Mouse (Mus musculus) layer of hippocampus, adult 2 months (tissue): ENCODE measurements around the gene Ice2. TPM values are rescaled to one million over a fixed set of nuclear protein-coding genes. Genes with fewer than 3 reads are reported as not detected.
A peak's percentile ranks its signal among the peaks of the same experiment; 100 is the strongest.

ENCODE experiments used
- DNase-seq, 2 experiments: peaks; one replicate each; pipeline ENCODE4 v3.0.0; 2022; ENCODE audit warnings: low spot score in 2 of 2
- H3K27ac ChIP-seq: fragments of 200-600 bp; 2 replicates; pipeline ENCODE4 v1.8.1; 2022
- H3K4me3 ChIP-seq: fragments of 200-600 bp; 2 replicates; pipeline ENCODE4 v1.8.1; 2022; ENCODE audit warnings: mild to moderate bottlenecking
- CTCF ChIP-seq: fragments of 200-600 bp; conservative IDR thresholded peaks from 2 replicates; pipeline ENCODE4 v1.8.1; 2022; ENCODE audit warnings: antibody characterized with exemption, mild to moderate bottlenecking, moderate library complexity
- total RNA-seq, 2 experiments: library from RNA; stranded (reverse); gene quantifications; 2 replicates each; pipeline ENCODE4 v1.2.3; 2021

Ice2 gene
- total RNA-seq, 2 experiments from 2014 or later: 12.1 to 12.3 TPM

GRCm38 (mm10) chr9:69435662-69436061, 38.0 kb downstream of the Ice2 start:
- TF ChIP-seq CTCF: no peak
- Histone ChIP-seq H3K27ac (no peak overlapping the region), H3K4me3 (no peak overlapping the region)
- no peak for DNase-seq

- no peak for DNase-seq
- no peak overlapping the region for H3K27ac ChIP-seq
- H3K4me3 ChIP-seq: no peak overlapping the region
- TF ChIP-seq CTCF: no peak
Observed at GRCm38 (mm10) chr9:69439805-69440357, 42.2 kb downstream of the Ice2 start.

DNA sequence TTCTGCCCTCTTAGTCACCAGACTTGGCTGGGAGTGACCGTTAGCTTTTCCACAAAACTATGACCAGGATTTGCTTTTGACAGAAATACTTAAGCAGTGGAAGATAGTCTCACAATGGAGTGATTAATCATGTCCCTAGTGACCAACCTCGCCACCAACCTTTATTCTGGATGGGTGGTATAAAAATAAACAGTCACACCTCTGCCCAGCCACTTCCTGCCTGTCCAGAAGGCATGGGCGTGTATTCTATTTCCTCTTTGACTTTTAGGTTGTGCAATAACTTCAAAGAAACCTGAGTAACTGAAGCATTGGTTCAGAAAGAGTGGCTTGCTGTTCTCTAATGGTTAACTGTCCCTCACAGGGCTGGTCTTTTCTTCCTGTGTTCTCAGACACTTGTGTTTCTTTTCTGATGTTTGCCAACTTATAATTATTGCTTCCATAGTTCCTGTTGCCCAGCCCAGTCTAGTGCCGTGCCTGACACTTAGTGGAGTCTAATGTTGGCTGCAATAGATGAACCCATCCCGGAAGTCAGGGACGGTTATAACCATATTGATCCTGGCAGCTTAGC, 44.8 kb downstream of the Ice2 start:
- DNase-seq: no peak
- no peak overlapping the region for H3K4me3 ChIP-seq
- H3K27ac ChIP-seq: no peak overlapping the region
- no peak for TF ChIP-seq CTCF

DNA sequence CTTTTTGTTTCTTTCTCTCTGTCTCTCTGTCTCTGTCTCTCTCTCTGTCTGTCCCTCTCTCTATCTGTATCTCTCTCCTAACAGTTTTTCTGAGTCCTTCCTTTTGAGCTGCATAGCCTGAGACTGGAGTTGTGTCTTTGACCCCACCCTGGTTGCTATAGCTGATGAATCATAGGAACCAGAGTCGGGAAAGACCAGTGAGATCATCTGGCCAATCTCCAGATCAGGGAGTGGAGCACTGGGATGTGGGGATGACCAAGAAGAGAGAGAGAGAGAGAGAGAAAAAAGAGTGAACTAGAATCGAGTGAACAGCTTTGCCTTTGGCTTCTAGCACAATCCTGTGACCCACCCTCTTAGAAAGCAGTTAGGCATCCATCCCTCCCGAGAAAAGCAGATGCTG, 45.5 kb downstream of the Ice2 start:
- no peak for TF ChIP-seq CTCF
- DNase-seq: no peak
- Histone ChIP-seq H3K27ac (no peak overlapping the region), H3K4me3 (no peak overlapping the region)

DNA sequence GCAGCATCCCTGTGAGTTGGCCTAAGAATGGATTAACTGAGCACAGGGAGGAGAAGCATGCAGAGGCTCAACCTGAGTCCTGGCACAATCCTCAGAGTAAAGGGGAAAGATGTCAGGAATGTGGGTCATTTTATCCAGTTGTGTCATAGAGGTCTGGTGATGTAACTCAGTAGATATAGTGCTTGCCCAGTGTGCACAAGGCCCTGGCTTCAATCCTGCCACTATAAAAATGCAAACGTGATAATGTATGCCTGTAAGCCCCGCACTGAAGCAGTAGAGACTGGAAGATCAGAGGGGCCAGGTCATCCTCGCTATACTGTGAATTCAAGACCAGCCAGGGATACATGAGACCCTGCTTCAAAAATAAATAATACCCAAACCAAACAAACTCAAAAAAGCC, 51.1 kb downstream of the Ice2 start:
- H3K4me3 ChIP-seq: no peak overlapping the region
- no peak overlapping the region for H3K27ac ChIP-seq
- TF ChIP-seq CTCF: no peak
- no peak for DNase-seq

GRCm38 (mm10) chr9:69450636-69451035, 52.9 kb downstream of the Ice2 start:
- Histone ChIP-seq H3K4me3 (no peak overlapping the region), H3K27ac (no peak overlapping the region)
- no peak for DNase-seq
- no peak for TF ChIP-seq CTCF

GRCm38 (mm10) chr9:69451886-69452810, 54.4 kb downstream of the Ice2 start:
- Histone ChIP-seq H3K27ac (no peak overlapping the region), H3K4me3 (no peak overlapping the region)
- no peak for TF ChIP-seq CTCF
- DNase-seq: no peak

GRCm38 (mm10) chr9:69453066-69453900, 55.6 kb downstream of the Ice2 start, which contains the start of gene Anxa2:
Gene Anxa2, plus strand, starts transcription at chr9:69453620.
- DNase-seq: peak in 1 of 2 experiments; percentile 47
- peak within 1 kb of the TSS; percentile 55; the same call in 1 of the 2 replicates for H3K27ac ChIP-seq

GRCm38 (mm10) chr9:69453901-69454666, 56.4 kb downstream of the Ice2 start:
- no peak for DNase-seq
- H3K4me3 ChIP-seq: peak overlapping the region; percentile 60
- H3K27ac ChIP-seq: peak overlapping the region; percentile 55; the same call in 1 of the 2 replicates
- no peak for TF ChIP-seq CTCF

More at GRCm38 (mm10) chr9:69453066-69453900, 55.6 kb downstream of the Ice2 start, which contains the start of gene Anxa2:
- peak within 1 kb of the TSS; percentile 60 for H3K4me3 ChIP-seq
- no peak for TF ChIP-seq CTCF

DNA sequence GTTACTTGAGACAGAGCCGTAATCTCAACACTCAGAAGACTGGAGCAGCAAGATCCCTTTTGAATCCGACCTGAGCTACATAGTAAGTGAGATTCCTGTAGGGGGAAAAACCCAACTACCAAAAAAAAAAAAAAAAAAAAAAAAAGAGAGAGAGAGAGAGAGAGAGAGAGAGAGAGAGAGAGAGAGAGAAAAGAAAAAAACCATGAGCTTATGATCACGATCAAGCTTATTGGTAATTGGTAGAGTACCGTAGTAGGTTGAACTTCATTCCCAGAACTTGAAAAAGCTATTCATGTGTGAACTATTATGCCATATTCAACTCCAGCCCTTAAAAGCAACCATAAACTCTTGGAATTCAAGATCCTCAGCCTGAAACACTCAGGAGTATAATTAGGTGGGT, 57.0 kb downstream of the Ice2 start:
- DNase-seq: no peak
- no peak overlapping the region for H3K4me3 ChIP-seq
- no peak overlapping the region for H3K27ac ChIP-seq
- TF ChIP-seq CTCF: no peak

DNA sequence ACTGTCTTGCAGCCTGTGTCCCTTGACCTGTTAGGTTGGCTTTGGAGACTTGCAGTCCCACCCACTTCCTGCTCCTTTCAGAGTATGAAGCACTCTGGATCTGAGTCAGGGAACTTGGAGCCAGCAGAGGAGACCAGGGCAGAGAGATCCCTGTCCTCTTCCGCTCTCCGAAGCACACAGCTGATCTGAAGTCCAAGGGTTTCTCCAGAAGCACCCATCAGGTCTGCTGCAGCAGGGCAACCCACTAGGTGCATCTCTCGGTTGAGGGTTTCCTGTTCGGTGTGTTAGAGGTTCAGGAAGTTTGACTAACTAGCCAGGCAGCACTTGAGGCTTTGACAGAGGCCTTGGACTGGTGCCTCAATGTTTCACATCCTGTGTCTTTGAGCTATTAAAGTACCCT, 57.7 kb downstream of the Ice2 start:
- no peak for TF ChIP-seq CTCF
- DNase-seq: no peak
- H3K4me3 ChIP-seq: no peak overlapping the region
- H3K27ac ChIP-seq: no peak overlapping the region
